Mouse (Mus musculus) heart, postnatal 14 days (tissue): ENCODE data around the gene Ubtf. TPM values are rescaled to one million over a fixed set of nuclear protein-coding genes. Genes with fewer than 3 reads are reported as not detected.

ENCODE experiments used
- DNase-seq, 2 experiments: peaks; one replicate each; pipeline ENCODE4 v3.0.0; 2021 to 2022
- intact Hi-C: fragments of 180-260 bp; cut with DNase I; formaldehyde crosslinking; loops from one replicate; pipeline ENCODE4 v1.15.1; 2025
- total RNA-seq, 2 experiments: library from RNA; stranded (reverse); gene quantifications; 2 replicates each; pipeline ENCODE4 v1.2.3; 2021

Ubtf gene
- total RNA-seq, 2 experiments from 2014 or later = 60.1 to 69.7 TPM

DNA sequence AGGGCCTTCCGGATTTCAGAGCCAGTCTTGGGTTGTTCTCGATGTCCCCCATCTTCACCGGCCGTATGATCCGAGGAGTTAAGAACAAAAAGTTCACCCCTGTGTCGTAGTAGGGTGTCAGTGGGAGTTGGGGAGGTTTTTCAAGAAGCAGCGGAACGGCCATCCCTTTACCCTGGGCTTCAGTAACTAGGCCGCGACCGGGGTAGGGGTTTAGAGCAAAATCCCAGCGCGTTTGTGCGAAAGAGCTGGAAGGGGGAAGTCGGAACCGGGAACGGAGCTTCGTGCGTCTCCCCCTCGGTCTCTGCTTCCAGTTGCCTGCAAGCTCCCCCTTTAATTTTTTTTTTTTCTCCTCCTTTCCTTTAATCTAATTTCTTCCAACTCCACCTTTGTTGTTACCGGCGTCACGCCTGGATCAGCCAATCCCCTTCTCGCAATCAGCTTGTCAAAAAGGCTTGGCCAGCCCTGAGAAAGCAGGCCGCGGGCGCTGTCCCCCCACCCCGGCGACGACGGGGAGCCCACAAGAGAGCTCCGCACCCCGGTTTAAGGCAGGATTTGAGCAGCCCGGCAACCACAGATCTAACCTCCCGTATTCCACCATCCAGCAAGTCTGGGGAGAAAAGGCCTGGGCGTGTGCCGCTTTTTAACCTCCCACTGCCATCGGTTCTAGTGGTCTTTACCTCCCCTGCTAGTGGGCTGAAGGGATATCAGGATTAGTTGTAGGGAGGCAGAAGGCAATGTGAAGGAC lies 571 bp upstream of the Ubtf start:
- intact Hi-C loops = loop anchor here (1.0 to 10.0 kb wide), 3 partner anchors 15 to 235 kb away; partner anchors contain the start of genes Gpatch8 and Slc25a39
- peak; percentile 84 to 85 for DNase-seq

DNA sequence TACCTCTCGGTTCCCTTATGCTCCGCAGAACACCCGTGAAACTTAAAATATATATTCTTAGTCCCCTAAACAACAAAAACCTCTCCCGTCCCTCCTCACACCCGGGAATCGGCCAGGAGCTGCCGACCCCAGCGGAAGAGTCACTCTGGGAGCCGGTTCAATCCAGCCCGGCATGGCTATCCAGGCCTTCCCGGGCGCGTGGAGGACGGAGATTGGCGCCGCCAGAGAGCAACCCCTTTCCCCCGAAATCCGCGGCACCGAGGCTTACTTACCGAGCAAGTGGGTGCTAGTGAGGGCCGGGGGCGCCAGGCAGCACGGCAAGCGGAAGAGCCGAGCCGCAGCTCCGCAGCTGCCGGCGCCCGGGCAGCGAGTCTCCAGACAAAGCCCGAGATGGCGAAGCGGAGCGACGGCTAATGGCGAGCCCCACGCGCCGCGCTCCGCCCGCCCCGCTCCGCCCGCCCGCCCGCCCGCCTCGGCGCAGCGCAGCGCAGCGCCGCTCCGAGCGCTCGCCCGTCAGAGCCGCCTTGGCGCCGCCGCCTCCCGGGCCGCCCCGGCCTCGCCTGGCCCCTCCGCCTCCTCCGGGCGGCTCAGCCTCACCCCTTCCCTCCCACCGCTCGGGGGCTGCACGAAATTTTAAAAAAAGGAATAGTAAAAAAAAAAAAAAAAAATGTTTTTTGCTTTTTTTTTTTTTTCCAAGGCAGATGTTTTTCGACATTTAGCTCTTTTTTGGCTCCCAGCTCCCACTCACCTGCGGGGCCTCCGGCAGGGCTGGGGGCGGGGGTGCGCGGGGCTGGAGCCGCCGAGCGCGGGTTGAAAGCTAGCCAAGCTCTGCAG lies 749 bp downstream of the Ubtf start:
- DNase-seq = peak; percentile 67 to 72
- intact Hi-C loops = loop anchor here (10.0 kb wide), 1 partner anchor 236 kb away; the partner anchor contains the start of gene Gpatch8

DNA sequence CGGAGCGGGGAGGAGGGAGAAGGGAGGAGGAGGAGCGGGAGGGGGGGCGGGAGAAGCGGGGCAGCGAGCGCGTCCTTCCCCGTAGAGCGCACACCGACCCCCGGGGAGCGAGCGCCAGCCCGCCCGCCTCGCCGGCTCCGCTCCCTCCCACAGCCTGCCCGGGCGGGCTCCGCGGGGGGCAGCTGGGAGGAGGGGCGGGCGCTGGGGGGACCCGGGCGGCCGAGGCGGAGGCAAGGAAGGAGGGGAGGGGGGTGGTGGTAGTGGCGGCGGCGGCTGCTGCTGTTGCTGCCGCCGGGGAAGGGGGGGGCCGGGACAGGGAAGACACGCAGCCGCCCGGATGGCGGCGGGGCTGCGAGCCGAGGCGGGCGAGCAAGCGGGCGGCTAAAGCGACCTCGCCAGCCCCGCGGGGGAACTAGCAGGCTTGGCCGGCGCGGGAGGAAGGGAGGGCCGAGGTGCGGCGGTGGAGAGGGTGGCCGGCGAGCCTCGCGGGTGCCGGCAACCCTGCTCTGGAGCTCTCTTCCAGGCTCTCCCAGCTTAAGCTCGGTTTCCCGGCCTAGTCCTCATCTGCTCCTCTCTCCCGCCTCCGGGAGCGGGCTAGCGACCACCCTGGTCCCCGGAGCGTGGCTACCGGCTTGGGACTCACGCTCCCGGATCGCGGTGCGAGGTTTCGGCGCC lies 1.5 kb downstream of the Ubtf start:
- peak; percentile 79 to 88 for DNase-seq
- intact Hi-C loops = loop anchor here (10.0 kb wide), 1 partner anchor 237 kb away; the partner anchor contains the start of gene Gpatch8

DNA sequence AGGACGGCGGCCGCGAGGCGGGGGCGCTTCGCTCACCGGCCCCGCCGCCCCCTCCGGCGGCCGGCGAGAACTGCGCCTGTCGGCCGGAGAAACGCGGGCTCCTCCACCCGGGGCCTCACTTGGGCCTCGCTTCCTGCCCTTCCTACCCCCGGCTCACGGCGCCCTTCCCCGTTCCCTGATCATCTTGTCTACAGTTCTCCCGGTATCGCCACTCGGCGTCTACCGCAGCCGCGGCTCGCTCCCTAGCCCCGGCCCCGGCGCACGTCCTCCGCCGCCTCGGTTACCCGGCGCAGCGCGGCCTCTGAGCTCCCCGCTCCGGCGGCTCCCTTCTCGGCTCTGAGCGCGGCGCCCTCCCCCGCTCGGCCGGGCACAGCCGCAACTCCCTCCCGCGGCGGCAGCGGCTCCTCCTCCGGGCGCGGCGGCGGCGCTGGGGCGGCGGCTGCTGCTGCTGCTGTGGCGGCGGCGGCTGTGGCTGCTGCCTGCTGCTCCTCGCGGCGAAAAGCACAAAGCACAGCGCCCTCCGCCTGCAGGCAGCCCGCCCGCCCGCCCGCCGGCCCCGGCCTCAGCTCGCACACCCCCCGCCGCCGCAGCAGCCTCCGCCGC lies 2.1 kb downstream of the Ubtf start:
- peak; percentile 77 to 84 for DNase-seq
- intact Hi-C loops = loop anchor here (10.0 kb wide), 1 partner anchor 237 kb away; the partner anchor contains the start of gene Gpatch8

DNA sequence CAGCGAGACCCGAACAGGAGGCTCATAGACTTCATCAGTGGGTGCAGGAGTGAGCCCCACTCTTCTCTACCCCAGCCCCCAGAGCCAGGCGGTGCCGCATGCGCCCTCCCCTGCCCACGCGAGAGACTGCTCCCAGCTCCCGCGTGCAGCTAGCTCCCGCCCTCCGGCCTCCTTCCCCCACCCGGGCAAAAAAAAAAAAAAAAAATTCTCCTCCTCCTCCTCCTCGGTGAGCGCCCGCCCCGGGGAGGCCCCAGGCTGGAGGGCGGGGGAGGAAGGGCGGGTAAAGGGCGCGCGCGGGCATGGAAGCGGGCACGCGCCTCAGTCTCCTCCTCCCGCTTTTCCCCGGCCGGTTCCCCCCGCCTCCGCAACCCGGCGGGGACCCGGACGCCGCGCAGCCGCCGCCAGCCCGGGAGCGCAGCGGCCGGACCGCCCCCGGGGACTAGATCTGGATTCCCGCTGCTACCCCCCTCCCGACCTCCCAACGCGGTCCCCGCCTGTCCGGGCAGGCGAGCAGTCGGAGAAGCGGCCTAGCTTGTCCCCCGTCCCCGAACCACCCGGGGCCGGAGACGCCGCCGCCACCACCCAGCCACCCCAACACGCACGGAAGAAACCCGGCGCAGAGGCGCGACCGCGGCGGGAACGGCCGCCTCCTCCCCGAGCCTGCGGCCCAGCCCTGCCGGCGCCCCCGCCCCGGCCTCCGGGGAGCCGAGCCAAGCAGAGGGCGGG lies 2.8 kb downstream of the Ubtf start:
- peak; percentile 94 to 95 for DNase-seq
- intact Hi-C loops = loop anchor here (10.0 kb wide), 1 partner anchor 238 kb away; the partner anchor contains the start of gene Gpatch8

DNA sequence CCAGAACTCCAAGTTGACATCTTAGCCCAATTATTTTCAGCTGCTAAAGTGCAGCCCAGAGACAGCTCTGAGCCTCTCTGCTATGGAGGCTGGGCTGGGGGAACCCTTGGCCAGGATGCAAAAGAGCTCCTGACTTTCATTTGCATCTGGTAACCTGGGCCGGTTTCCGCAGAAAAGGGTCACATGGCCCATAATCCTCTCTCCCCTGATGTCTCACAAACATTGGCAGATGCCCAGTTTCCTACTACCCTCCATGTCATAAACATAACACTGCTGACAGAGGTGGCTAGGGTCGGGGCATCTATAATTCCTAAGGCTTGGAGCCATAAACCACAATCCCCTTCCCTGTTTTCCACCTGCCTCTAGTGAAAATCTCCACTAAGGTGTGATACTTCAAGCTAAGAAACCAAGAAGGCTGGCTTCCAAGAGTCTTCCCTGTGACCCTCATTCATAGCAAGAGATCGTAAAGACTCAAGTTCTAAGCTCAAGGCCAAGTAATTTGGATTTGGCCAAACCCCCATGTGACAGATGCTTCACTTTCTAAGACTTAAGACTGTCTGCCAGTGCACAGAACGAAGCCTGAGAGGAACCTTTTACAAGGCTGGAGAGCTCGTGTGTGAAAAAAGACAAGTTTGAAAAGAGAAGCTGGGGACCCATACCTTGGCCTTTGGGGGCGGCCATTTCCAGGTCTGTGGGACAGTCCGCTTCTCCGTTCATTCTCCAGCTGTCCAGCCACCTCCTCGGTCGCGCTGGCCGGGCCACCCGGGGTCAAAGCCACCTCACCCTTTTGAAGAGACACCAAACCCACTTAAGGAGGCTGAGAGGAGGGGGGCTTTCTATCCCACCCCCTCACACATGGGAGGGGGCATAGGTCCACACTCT lies 3.6 kb downstream of the Ubtf start:
- intact Hi-C loops = loop anchor here (10.0 kb wide), 1 partner anchor 239 kb away; the partner anchor contains the start of gene Gpatch8
- peak; percentile 30 to 38 for DNase-seq

DNA sequence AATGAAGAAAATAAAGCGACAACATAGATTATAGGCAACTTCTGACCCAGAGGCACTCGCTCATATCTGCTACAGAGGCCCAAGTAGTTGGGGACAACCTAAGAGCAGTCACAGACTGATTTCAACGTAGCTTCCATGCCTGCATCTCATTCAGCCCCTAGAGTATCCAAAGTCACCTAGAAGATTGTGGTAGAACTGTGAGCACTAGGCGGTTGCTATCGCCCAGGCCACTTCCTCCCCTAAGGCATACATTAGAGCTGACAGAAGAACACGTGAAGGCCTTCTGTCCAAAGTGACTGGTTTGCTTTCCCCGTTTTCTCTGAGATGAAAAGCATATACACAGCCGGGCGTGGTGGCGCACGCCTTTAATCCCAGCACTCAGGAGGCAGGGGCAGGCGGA lies 5.2 kb downstream of the Ubtf start:
- DNase-seq = no peak
- intact Hi-C loops = loop anchor here (10.0 kb wide), 1 partner anchor 240 kb away; the partner anchor contains the start of gene Gpatch8

DNA sequence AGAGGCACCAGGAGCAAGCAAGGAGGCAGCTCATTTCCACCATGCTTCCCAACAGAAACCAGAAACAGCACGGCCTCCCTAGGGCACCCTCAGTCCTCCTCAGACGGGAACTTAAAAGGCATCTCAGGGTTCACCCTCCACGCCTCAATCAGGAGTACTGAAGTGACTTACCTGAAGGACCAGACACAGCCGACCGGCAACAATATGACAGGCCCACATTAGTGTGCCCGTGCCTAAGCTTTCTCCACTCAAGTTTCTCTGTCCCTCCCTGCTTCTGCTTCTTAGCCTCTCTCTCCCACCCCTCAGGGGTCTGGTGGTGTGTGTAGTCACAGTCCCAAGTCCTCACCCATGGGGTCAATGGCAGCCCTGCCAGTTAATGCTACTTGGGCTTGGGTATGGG lies 7.0 kb downstream of the Ubtf start:
- no peak for DNase-seq
- intact Hi-C loops = loop anchor here (10.0 kb wide), 1 partner anchor 242 kb away; the partner anchor contains the start of gene Gpatch8

DNA sequence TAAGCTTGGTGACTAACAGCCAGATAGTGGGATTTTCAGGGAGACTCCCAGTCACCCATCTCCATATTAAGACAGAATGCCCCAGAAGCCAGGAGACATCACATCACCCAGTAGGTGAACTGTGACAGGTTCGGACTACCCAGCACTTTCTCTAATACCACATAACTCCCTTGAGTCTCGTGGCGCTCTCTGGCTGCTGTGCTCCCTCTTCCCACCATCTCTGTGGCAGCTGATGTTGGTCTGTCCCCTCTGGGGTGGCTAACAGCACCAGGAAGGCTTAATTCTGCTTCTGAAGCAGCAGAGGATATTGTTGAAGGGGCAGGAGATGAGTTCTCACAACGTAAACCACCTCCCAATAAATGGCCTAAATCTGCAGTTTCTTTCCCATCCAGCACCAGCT lies 7.6 kb downstream of the Ubtf start:
- intact Hi-C loops = loop anchor here (10.0 kb wide), 1 partner anchor 243 kb away; the partner anchor contains the start of gene Gpatch8
- DNase-seq = no peak

DNA sequence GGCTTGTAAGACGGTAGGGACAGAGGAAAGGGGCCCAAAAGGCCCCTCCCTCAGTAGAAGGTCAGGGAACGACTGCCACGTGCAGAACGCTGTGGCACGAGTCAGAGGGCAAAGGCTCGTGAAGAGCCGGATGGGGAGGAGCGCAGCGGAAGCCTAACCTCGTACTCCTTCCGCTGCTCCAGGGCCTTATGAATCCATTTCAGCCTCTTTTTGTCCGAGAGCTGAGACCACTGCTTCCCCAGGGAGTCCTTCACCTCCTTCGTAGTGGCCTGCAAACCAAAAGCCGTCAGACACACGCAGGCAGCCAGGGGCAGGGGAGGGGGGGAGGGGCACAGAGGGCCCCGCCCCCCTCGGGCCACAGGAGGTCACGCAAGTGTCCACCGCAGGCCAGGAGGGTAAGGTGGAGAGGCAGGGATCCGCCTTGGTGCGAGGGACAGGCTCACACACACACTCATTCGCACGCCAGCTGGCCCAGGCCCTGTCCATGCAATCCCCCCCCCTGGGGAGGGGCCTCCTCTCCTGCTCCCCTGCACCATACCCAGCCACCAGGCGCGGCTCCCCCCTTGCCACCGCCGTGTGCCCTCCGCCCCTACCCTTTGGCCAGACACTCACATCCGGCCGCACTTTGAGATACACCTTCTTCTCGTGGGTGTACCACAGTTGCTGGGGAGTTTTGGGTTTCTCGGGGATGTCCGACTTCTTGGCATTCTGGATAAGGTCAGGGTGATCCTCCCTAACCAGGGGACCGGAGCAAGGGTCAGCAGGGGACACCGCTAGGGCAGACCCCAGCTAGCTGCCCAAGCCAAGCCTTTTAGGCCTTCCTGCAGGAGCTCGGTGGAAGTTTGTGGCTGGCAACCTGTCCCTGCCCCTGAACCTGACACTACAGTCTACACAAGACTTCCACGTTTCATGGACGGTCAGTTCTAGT lies 8.5 kb downstream of the Ubtf start:
- intact Hi-C loops = loop anchor here (10.0 kb wide), 1 partner anchor 244 kb away; the partner anchor contains the start of gene Gpatch8
- DNase-seq = no peak

DNA sequence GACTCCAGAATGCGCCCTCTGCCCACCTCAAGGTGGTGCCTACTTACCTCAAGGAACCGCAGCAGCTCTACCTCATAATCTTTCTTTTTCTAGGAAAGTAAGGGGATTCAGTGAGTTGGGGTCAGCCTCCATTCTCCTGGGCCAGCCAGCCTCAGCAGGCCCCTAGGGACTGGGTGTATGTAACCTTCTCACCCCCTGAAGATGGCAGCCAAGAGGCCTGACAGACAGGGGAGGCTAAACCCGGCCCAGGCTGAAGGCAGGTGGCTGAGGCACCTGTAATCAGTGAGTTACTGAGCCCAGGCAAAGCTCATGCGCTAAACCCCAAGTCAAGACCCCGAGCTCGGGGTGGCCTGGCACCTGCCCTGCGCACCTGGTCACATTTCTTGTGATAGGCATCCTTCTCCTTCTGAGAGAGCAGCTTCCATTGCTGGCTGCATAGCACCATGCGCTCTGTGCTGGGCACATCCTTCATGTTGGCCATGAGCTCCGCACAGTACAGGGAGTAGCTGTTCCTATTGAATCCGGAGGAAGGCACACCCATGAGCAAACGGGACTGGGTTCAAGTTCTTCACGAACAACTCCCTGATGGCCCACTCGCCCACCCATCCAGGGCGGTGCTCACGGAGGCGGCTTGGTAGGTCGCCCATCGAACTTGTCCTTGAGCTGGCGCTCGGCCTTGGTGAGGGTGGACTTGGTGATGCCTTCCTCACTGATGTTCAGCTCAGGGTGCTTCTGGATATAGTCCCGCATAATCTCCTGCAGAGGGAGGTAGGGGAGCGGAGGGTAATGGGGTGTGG lies 9.5 kb downstream of the Ubtf start:
- DNase-seq = no peak
- intact Hi-C loops = loop anchor here (2.0 to 10.0 kb wide), 3 partner anchors 101 to 245 kb away; partner anchors contain the start of genes Gpatch8 and Grn

DNA sequence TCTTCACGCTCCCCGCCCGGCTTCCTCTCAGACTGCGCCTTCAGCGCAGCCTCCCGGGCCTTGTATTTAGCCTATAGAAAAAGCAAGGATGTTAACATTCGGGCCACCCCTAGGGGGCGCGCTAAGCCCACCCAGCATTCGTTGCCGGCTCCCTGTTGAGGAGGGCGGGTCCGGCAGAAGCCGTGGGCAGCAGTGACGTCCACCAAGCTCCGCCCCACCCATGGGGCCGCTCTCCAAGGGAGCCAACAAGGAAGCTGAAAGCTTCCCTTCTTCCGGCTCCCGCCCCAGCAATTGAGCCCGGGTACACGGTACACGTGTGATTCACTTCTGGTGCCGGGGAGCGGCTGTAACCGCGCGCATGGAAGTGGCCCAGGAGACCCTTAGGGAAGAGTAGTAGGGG lies 10.6 kb downstream of the Ubtf start:
- intact Hi-C loops = loop anchor here (2.0 kb wide), 2 partner anchors 102 to 122 kb away; partner anchors contain the start of gene Grn
- peak; percentile 98 for DNase-seq

DNA sequence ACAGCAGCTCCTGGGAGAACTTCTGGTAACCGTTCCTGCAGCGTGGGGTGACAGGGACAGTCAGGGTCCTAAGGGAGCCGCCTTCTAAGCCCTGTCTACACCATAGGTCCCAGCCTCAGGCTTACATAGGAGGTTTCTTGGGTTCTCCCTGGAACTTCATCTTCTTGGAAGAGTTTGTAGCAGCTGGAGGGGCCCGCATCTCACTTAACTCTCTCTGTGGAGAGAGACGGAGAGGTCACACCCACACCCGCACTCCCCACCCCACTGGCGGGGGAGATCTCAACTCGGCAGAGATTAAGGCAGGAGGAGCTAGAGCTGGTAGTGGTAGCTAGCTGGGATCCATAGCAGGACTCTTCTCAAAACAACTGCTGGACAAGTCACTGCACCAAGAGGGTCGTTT lies 11.4 kb downstream of the Ubtf start:
- DNase-seq = no peak
- intact Hi-C loops = loop anchor here (2.0 kb wide), 2 partner anchors 103 to 123 kb away; partner anchors contain the start of gene Grn

DNA sequence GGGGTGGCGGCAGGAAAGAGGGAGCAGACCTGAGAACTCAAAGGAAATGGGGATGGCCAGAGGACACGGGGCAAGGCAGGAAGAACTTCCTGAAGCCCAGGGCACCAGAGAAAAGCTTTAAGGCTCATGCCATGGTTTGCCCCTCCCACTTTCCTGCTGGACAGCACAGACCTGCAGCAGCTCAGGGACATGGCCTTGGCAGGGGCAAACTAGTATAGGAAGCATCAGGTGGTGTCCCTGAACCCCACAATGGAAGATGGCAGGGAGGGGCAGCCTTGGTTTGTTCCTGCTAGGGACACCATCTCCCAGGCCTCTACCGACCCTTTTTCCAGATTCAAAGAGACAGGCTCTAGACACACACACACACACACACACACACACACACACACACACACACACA lies 14.2 kb downstream of the Ubtf start:
- intact Hi-C loops = no loop called here
- DNase-seq = no peak

DNA sequence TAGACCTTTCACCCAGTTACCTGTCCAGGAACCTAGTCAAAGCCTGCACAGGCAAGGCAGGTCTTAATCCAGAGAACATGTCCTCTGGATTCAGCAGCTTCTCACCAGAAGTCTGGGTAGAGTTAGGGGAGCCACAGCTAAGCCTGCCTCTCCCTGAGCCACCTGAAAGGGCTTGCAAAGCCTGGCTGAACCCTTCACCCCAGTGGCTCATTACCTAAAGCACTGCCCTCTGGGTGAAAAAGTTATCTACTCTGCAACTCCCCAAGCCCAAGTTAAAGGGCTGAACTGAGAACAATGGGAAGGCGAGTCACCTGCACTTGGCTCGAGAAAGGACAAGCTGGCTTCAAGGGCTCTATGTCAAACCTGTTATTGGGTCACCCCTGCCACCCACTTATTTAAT lies 15.4 kb downstream of the Ubtf start:
- DNase-seq = no peak
- intact Hi-C loops = no loop called here

DNA sequence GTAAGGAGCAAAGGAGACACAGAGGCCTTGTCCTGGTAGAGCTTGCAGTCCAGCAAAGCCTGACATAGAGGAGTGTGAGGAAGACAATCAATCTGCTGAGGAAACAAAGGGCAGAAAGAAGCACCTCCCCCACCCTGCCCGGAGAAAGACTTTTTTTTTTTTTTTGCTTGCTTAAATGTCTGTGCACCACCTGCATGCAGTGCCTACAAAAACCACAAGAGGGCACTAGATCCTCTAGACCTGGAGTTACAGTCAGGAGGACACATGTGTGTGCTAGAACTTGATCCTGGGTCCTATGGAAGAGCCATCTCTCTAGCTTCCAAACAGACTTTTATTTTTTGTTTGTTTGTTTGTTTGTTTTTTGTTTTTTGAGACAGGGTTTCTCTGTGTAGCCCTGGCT lies 19.7 kb downstream of the Ubtf start:
- intact Hi-C loops = no loop called here
- DNase-seq = peak; percentile 50 to 76
